Mouse (Mus musculus) limb, embryonic 13.5 days (tissue): Measurements from ENCODE around the gene AK157302. TPM values are rescaled to one million over a fixed set of nuclear protein-coding genes. Genes with fewer than 3 reads are reported as not detected.

Source experiments
- microRNA counts: library from miRNA; unstranded; fragments of <30 nt; microRNA quantifications from one replicate; lab custom pipeline; 2016
- microRNA-seq: library from miRNA; unstranded; fragments of <30 nt; microRNA quantifications from one replicate; pipeline ENCODE4, GENCODE M21; 2016
- polyA plus RNA-seq: library from polyadenylated mRNA; unstranded; fragments of >200 nt; fragmentation: Nextera tagmentation; extraction: Ambion mirVana; gene quantifications from 2 replicates; pipeline ENCODE4 v1.2.1, GENCODE M21; 2015

Gene AK157302
- polyA plus RNA-seq, 1 experiment from 2014 or later = 0.14 TPM

MicroRNAs encoded within 50 kb of the gene (microRNA counts, 519-probe panel; counts per million panel counts)
- 3,492 counts per million, percentile 63 among the panel's probes with 10 or more counts for microRNA mmu-miR-1896 (lab: Ali Mortazavi, UCI)

Small RNA genes lying within 50 kb of the gene (microRNA-seq; reads per million reads assigned to microRNA genes)
- not detected for gene Mir1896

Other genes starting within 250 kb of the AK157302 start
- gene Gpx5, start 202.5 kb upstream of the AK157302 start, polyA plus RNA-seq = not detected in 2 replicates
- 0.28 and 0.52 TPM in 2 replicates for gene Gpx6, start 183.1 kb upstream of the AK157302 start, polyA plus RNA-seq
- gene Olfr1367, start 148.3 kb upstream of the AK157302 start, polyA plus RNA-seq = not detected in 2 replicates
- gene Zscan12, start 132.4 kb upstream of the AK157302 start, polyA plus RNA-seq = 14.6 and 15.3 TPM in 2 replicates
- 101 and 105 TPM in 2 replicates for gene Zkscan3, start 92.5 kb upstream of the AK157302 start, polyA plus RNA-seq
- gene Pgbd1, start 54.2 kb upstream of the AK157302 start, polyA plus RNA-seq = 3.5 and 3.7 TPM in 2 replicates
- 37.8 and 37.9 TPM in 2 replicates for gene Zscan26, start 41.5 kb upstream of the AK157302 start, polyA plus RNA-seq
- gene Nkapl, start 26.7 kb upstream of the AK157302 start, polyA plus RNA-seq = 2.9 and 3.1 TPM in 2 replicates
- gene Zkscan4, start 16.3 kb upstream of the AK157302 start, polyA plus RNA-seq = 4.0 and 4.9 TPM in 2 replicates
- gene Gm10065, start 15.8 kb upstream of the AK157302 start, polyA plus RNA-seq = not detected in 2 replicates
- 6.4 and 6.9 TPM in 2 replicates for gene Gm11273, start 6.2 kb downstream of the AK157302 start, polyA plus RNA-seq
- 7.0 and 8.2 TPM in 2 replicates for gene Zkscan8, start 35.9 kb downstream of the AK157302 start, polyA plus RNA-seq
- gene Olfr1366, start 47.6 kb downstream of the AK157302 start, polyA plus RNA-seq = 0.10 and 0.15 TPM in 2 replicates
- 0.05 TPM in 1 of 2 replicates, not detected in the other for gene Olfr1535, start 64.7 kb downstream of the AK157302 start, polyA plus RNA-seq
- not detected in 2 replicates for gene Olfr1364, start 86.5 kb downstream of the AK157302 start, polyA plus RNA-seq
- not detected in 2 replicates for gene Olfr1362, start 118.8 kb downstream of the AK157302 start, polyA plus RNA-seq
- gene Olfr11, start 147.3 kb downstream of the AK157302 start, polyA plus RNA-seq = not detected in 2 replicates
- not detected in 2 replicates for gene Olfr1361, start 168.2 kb downstream of the AK157302 start, polyA plus RNA-seq
- not detected in 2 replicates for gene Olfr1360, start 182.2 kb downstream of the AK157302 start, polyA plus RNA-seq
- gene Olfr1359, start 202.9 kb downstream of the AK157302 start, polyA plus RNA-seq = not detected in 2 replicates
- gene Hist1h2bl, start 220.9 kb downstream of the AK157302 start, polyA plus RNA-seq = 3.3 and 3.4 TPM in 2 replicates
- 34.6 and 46.9 TPM in 2 replicates for gene Hist1h2ai, start 221.2 kb downstream of the AK157302 start, polyA plus RNA-seq
- 22.6 and 23.4 TPM in 2 replicates for gene Hist1h3h, start 222.4 kb downstream of the AK157302 start, polyA plus RNA-seq
- 6.1 and 7.8 TPM in 2 replicates for gene Hist1h2bm, start 226.8 kb downstream of the AK157302 start, polyA plus RNA-seq
- 1.2 and 1.3 TPM in 2 replicates for gene Hist1h4j, start 239.8 kb downstream of the AK157302 start, polyA plus RNA-seq